Mouse (Mus musculus) E14TG2a.4 (cell line): ENCODE results near the gene Ap2m1.

Experiments
- H3K27me3 ChIP-seq: 2 replicates; pipeline ENCODE4 v1.6.1; 2014; ENCODE audit warnings: low read length, control low read depth; ENCODE audit not compliant: insufficient read depth
- H3K36me3 ChIP-seq: 2 replicates; pipeline ENCODE4 v1.6.1; 2014; ENCODE audit warnings: low read length, control low read depth; ENCODE audit not compliant: insufficient read depth
- H3K4me1 ChIP-seq: replicated peaks from 2 replicates; pipeline ENCODE4 v1.6.1; 2014; ENCODE audit warnings: low read depth, low read length, control low read depth
- H3K4me3 ChIP-seq: replicated peaks from 2 replicates; pipeline ENCODE4 v1.5.1; 2014; ENCODE audit warnings: mild to moderate bottlenecking, low read length
- H3K9me3 ChIP-seq: 2 replicates; pipeline ENCODE4 v1.6.1; 2014; ENCODE audit warnings: low read length, control low read depth
- CTCF ChIP-seq: conservative IDR thresholded peaks from 2 replicates; pipeline ENCODE4 v1.5.1; 2014; ENCODE audit warnings: low read length
- NANOG ChIP-seq: IDR thresholded peaks from 2 replicates; pipeline ENCODE4 v1.6.1; 2014; ENCODE audit warnings: borderline replicate concordance, low read length, mixed read lengths
- POU5F1 ChIP-seq: IDR thresholded peaks from 2 replicates; pipeline ENCODE4 v1.6.1; 2014; ENCODE audit warnings: low read length, borderline replicate concordance

The Ap2m1 gene

DNA sequence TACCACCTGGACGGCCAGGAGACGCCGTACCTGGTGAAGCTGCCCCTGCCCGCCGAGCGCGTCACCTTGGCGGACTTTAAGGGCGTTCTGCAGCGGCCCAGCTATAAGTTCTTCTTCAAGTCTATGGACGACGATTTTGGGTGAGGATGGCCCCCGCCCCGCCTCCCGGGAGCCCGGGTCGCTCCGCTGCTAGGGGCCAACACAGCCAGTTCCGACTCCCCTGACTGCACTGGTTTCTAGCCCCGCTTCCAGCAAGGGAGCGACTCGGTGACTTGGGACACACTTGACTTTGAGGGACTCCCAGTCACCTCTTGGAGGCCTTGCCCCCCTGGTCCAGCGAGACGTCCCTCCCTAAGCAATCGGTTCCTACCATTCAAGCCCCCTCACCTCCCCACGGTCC, 18.1 kb upstream of the Ap2m1 start:
- no peaks in the 10 kb centered on the region for H3K9me3 ChIP-seq
- H3K4me1 ChIP-seq: peaks cover 24% of the 10 kb centered on the region
- peak overlapping the region; percentile 92 for H3K4me3 ChIP-seq
- peaks cover 18% of the 10 kb centered on the region for H3K36me3 ChIP-seq
- no peak for TF ChIP-seq POU5F1
- no peak for TF ChIP-seq NANOG
- no peak for TF ChIP-seq CTCF
- peaks cover 5% of the 10 kb centered on the region; the same call in 1 of the 2 replicates for H3K27me3 ChIP-seq

DNA sequence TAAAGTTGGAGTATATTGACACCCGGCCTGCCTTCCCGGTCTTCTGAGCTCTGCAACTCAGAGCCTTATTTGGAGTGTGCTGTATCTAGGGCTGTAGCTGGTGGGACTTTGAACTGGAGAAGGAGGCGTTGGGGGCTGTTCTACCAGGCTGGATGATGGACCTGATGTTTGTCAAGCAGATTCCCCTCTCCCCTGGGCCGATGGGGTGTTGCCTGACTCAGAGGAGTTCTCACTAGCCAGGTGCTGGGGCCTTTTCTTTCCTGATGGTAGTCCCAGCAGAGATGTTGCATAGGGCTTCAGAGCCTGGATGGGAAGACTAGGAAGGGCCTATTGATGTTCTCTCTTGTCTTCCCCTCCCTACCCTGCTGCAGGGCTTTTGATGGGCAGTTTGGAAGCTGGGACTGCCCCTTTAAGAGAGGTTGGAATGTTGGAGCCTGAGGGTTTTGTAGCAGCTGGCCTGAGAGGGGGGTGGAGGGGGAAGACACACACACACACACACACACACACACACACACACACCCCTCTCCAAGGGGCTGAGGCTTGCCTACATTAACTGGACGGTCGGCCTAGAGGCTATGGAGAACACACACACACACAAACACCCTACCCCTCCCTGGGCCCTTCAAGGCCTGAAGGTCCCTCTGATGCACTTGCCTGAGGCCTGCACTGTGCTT, 17.4 kb upstream of the Ap2m1 start:
- H3K4me3 ChIP-seq: peak overlapping the region; percentile 92
- H3K4me1 ChIP-seq: peaks cover 23% of the 10 kb centered on the region
- TF ChIP-seq POU5F1: no peak
- TF ChIP-seq CTCF: no peak
- TF ChIP-seq NANOG: no peak
- H3K9me3 ChIP-seq: no peaks in the 10 kb centered on the region
- peaks cover 6% of the 10 kb centered on the region; the same call in 1 of the 2 replicates for H3K27me3 ChIP-seq
- H3K36me3 ChIP-seq: peaks cover 11% of the 10 kb centered on the region

DNA sequence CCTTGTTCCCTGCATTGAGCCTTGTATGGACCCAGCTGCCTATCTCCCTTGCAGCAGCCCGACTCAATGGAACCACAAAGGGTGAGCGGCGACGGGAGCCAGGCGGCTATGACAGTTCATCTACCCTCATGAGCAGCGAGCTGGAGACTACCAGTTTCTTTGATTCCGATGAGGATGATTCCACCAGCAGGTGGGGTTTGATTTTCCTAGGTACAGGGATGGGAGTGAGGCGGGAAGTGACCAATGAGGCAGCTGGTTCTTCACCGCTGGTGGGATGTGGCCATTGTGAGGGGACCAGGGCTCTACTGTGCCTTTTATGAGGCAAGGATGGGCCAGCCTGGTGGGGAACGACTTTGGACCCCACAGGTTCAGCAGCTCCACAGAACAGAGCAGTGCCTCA, 11.4 kb upstream of the Ap2m1 start:
- Histone ChIP-seq H3K36me3 (peaks cover 63% of the 10 kb centered on the region), H3K4me3 (peak overlapping the region; percentile 49), H3K9me3 (no peaks in the 10 kb centered on the region), H3K27me3 (peaks cover 9% of the 10 kb centered on the region; the same call in 1 of the 2 replicates), H3K4me1 (peaks cover 35% of the 10 kb centered on the region)
- TF ChIP-seq POU5F1: no peak
- 0 out of 2 replicates have a peak, but pooled peaks have one; percentile 5 for TF ChIP-seq CTCF
- TF ChIP-seq NANOG: no peak

DNA sequence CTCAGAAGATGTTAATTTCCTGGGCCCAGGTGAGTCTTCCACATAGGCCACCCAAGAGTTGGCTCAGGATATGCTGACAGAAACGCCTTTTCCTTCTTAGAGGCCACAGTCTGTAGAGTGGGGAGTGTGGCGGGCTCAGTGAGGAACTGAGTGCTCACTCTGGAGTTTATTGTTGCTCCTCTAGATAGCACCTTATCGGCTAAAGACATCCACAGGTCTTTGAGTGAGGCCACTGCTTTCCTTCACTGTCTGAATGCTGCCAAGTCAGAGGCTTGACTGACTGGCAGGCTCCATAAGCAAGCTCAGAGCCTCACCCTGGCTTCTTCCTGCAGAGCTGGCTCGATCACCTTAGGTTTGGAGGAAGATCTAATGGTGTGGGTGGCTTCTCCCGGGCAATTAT, 6.5 kb upstream of the Ap2m1 start:
- TF ChIP-seq CTCF: no peak
- no peak for TF ChIP-seq POU5F1
- no peak for TF ChIP-seq NANOG

DNA sequence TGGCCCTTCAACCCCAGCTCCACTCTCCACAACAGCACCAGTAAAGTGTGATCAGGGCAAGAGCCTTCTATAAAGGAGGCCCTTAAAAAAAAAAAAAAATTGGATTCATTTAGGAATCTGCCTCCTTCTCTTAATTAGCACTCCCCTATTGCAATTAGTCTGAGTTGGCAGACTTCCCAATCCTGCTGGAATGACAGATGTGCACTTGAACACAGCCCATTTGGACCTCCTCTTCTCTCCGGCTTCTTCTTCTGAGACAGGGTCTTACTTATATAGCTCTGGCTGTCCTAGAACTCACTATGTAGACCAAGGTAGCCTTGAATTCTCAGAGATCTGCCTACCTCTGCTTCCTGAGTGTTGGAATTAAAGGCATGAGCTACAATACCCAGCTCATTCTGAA, 5.9 kb upstream of the Ap2m1 start:
- Histone ChIP-seq H3K4me3 (no peak overlapping the region), H3K27me3 (no peaks in the 10 kb centered on the region), H3K9me3 (no peaks in the 10 kb centered on the region), H3K4me1 (peaks cover 37% of the 10 kb centered on the region), H3K36me3 (peaks cover 69% of the 10 kb centered on the region)
- no peak for TF ChIP-seq NANOG
- no peak for TF ChIP-seq CTCF
- no peak for TF ChIP-seq POU5F1

More for the DNA sequence above, 6.5 kb upstream of the Ap2m1 start:
- no peaks in the 10 kb centered on the region for H3K27me3 ChIP-seq
- H3K36me3 ChIP-seq: peaks cover 73% of the 10 kb centered on the region
- no peaks in the 10 kb centered on the region for H3K9me3 ChIP-seq
- H3K4me1 ChIP-seq: peaks cover 43% of the 10 kb centered on the region
- H3K4me3 ChIP-seq: no peak overlapping the region

DNA sequence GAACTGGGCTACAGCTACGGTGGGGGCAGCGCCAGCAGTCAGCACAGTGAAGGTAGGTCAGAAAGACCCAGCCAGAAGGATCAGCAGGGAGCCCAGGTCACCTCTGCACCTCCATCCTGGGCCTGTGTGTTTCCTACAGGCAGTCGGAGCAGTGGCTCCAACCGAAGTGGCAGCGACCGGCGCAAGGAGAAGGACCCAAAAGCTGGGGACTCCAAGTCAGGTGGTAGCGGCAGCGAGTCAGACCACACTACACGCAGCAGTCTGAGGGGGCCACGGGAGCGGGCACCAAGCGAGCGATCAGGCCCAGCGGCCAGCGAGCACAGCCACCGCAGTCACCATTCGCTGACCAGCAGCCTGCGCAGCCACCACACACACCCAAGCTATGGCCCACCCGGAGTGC, 4.3 kb upstream of the Ap2m1 start:
- H3K4me3 ChIP-seq: peak overlapping the region; percentile 72
- H3K36me3 ChIP-seq: peaks cover 56% of the 10 kb centered on the region
- no peaks in the 10 kb centered on the region for H3K27me3 ChIP-seq
- no peaks in the 10 kb centered on the region for H3K9me3 ChIP-seq
- TF ChIP-seq NANOG (no peak), POU5F1 (no peak), CTCF (no peak)
- peaks cover 33% of the 10 kb centered on the region for H3K4me1 ChIP-seq

DNA sequence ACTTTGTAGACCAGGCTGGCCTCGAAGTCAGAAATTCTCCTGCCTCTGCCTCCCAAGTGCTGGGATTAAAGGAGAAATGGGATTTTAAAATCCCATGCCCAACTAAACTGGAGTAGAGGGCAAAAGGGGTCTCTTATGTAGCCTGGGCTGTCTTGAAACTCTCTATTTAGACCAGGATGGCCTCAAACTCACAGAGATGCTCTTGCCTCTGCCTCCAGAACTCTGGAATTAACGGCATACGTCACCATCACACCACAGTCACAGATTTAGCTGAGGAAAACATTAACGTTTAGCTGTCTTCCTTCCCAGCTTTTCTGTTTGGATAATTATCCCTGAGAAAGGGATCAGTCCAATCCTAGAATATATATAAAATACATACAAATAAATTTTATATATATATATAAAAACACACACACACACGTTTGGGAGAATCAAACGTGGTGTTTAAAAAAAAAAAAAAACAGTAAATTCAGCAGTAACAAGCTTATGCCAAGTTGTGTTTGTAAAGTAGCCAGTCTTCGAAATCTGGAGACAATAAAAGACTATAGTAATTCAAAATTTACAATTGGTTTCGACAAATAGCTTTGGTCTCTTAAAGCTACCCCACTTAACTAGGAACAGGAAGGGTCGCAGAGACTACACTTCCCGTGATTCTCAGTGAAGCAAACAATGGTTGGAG, 522 bp upstream of the Ap2m1 start:
- Histone ChIP-seq H3K4me1 (peaks cover 60% of the 10 kb centered on the region), H3K27me3 (no peaks in the 10 kb centered on the region), H3K9me3 (no peaks in the 10 kb centered on the region), H3K4me3 (no peak overlapping the region), H3K36me3 (peaks cover 44% of the 10 kb centered on the region)
- TF ChIP-seq NANOG: no peak
- TF ChIP-seq POU5F1: no peak
- TF ChIP-seq CTCF: no peak

DNA sequence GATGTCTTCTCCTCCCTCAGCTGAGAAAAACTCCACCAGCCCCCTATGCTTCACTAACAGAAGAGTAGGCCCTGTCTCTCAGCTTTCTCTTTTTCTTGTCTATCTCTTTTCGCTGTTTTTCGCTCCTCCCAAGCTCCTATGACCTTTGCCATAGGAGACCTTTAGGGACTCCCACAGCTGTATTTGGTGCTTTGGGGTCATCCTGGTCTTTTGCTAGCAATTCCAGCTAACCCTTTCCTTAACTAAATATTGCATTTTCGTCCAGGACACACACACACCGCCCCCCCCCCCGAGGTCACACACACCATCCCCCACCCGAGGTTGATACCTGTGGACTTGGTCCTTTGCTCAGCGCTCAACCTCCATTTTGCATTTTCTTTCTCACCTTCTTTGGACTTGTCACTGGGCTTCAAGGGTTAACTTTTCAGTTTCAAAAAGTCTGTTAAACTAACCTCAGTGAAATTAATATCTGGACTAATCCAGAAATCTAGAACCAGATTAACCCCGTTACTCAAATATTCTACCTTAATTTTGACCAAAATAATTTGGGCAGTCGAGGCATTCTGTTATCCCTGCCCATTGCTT, 895 bp downstream of the Ap2m1 start:
- no peaks in the 10 kb centered on the region for H3K9me3 ChIP-seq
- peaks cover 52% of the 10 kb centered on the region for H3K36me3 ChIP-seq
- H3K4me3 ChIP-seq: peak overlapping the region; percentile 98

DNA sequence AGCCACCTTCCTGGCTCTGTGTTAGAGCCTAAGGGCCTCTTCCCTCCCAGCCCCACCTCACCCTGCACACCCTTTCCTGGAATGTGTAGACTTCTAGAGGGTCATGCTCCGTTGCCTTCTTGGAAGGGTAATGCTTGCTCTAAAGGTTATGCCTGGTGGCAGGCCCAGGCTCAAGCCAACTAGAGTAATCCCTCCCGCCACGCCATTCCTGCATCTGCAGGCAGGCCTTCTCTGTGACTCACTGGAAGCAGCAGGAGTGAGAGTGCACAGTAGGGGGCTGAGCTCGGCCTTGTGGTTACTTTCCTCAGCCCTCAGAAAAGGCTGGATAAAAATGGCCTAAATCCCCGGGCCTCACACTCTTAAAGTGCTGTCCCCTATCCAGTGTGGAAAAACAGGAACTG, 1.8 kb downstream of the Ap2m1 start:
- TF ChIP-seq CTCF (no peak), NANOG (no peak), POU5F1 (no peak)
- peaks cover 66% of the 10 kb centered on the region for H3K4me1 ChIP-seq
- no peaks in the 10 kb centered on the region for H3K9me3 ChIP-seq
- H3K27me3 ChIP-seq: no peaks in the 10 kb centered on the region
- peaks cover 55% of the 10 kb centered on the region for H3K36me3 ChIP-seq
- peak overlapping the region; percentile 98 for H3K4me3 ChIP-seq

More for the DNA sequence above, 895 bp downstream of the Ap2m1 start:
- no peak for TF ChIP-seq POU5F1
- TF ChIP-seq CTCF: no peak
- TF ChIP-seq NANOG: no peak
- Histone ChIP-seq H3K4me1 (peaks cover 65% of the 10 kb centered on the region), H3K27me3 (no peaks in the 10 kb centered on the region)
